Mouse (Mus musculus) gastrocnemius, postnatal 14 days (tissue): ENCODE results near the gene Serpina3c. TPM values are rescaled to one million over a fixed set of nuclear protein-coding genes. Genes with fewer than 3 reads are reported as not detected.
"Not testable (repeated sequence)": the region's sequence is repeated elsewhere in the genome, so short reads cannot be mapped to it uniquely, and the experiment has no call there.

Source experiments
- DNase-seq: peaks from one replicate; pipeline ENCODE4 v3.0.0; 2021; ENCODE audit warnings: mixed read lengths
- intact Hi-C: fragments of 180-260 bp; cut with DNase I; formaldehyde crosslinking; loops from one replicate; pipeline ENCODE4 v1.15.1; 2025; ENCODE audit warnings: low total_unique reads
- total RNA-seq, 2 experiments: library from RNA; stranded (reverse); gene quantifications; 2 replicates each; pipeline ENCODE4 v1.2.3; 2021

Serpina3c gene
- total RNA-seq, 2 experiments from 2014 or later, result 1.2 TPM

- intact Hi-C loops, result no loop called here
- DNase-seq, result no peak
Observed at GRCm38 (mm10) chr12:104123097-104123496, 30.6 kb downstream of the Serpina3c start.

GRCm38 (mm10) chr12:104114921-104115579 lies 38.6 kb downstream of the Serpina3c start:
- no peak for DNase-seq
- intact Hi-C loops, result no loop called here

- DNase-seq, intact Hi-C loops: not testable (repeated sequence)
Observed at GRCm38 (mm10) chr12:104112333-104112732, 41.3 kb downstream of the Serpina3c start, which contains the start of gene Serpina3a. Serpina3a (plus strand) TSS chr12:104112724.

- intact Hi-C loops, result no loop called here
Observed at GRCm38 (mm10) chr12:104108507-104108906, 45.2 kb downstream of the Serpina3c start.

GRCm38 (mm10) chr12:104106919-104107318 lies 46.8 kb downstream of the Serpina3c start:
- DNase-seq, result no peak

More at GRCm38 (mm10) chr12:104108507-104108906, 45.2 kb downstream of the Serpina3c start:
- DNase-seq, result no peak

GRCm38 (mm10) chr12:104105847-104106246 lies 47.8 kb downstream of the Serpina3c start:
- intact Hi-C loops, result no loop called here
- no peak for DNase-seq

More at GRCm38 (mm10) chr12:104106919-104107318, 46.8 kb downstream of the Serpina3c start:
- intact Hi-C loops, result no loop called here

- intact Hi-C loops, result no loop called here
Observed at GRCm38 (mm10) chr12:104100768-104101167, 52.9 kb downstream of the Serpina3c start, which contains the start of gene Serpina5. Serpina5 (plus strand) TSS chr12:104101113.

More at GRCm38 (mm10) chr12:104100768-104101167, 52.9 kb downstream of the Serpina3c start, which contains the start of gene Serpina5:
- no peak for DNase-seq

Other genes with a start within 250 kb of the Serpina3c start
- not detected for gene Serpina1c, start 249.0 kb downstream of the Serpina3c start, total RNA-seq
- not detected for gene Serpina1e, start 194.9 kb downstream of the Serpina3c start, total RNA-seq
- gene Serpina11, start 163.9 kb downstream of the Serpina3c start, total RNA-seq, result not detected
- not detected for gene Serpina9, start 140.1 kb downstream of the Serpina3c start, total RNA-seq
- gene Serpina12, start 109.4 kb downstream of the Serpina3c start, total RNA-seq, result not detected
- gene Serpina5, start 52.8 kb downstream of the Serpina3c start, total RNA-seq, result not detected
- not detected for gene Serpina3a, start 41.1 kb downstream of the Serpina3c start, total RNA-seq
- not detected for gene Serpina3b, start 25.9 kb downstream of the Serpina3c start, total RNA-seq
- gene Serpina3f, start 60.7 kb upstream of the Serpina3c start, total RNA-seq, result not detected
- gene Serpina3g, start 82.4 kb upstream of the Serpina3c start, total RNA-seq, result not detected
- gene Serpina3i, start 109.3 kb upstream of the Serpina3c start, total RNA-seq, result not detected
- gene Serpina3j, start 160.7 kb upstream of the Serpina3c start, total RNA-seq, result not detected
- gene Serpina3k, start 184.6 kb upstream of the Serpina3c start, total RNA-seq, result not detected
- not detected for gene Serpina3m, start 184.6 kb upstream of the Serpina3c start, total RNA-seq